Mouse (Mus musculus) olfactory bulb, adult 2 months (tissue): ENCODE measurements around the gene Tmem189. TPM values are rescaled to one million over a fixed set of nuclear protein-coding genes. Genes with fewer than 3 reads are reported as not detected.

Source experiments
- H3K27ac ChIP-seq: fragments of 200-500 bp; 2 replicates; pipeline ENCODE4 v1.5.1; 2012; ENCODE audit warnings: low read depth, low read length; ENCODE audit not compliant: insufficient read depth
- H3K4me1 ChIP-seq: fragments of 200-500 bp; 2 replicates; pipeline ENCODE4 v1.6.1; 2012; ENCODE audit warnings: low read length; ENCODE audit not compliant: control insufficient read depth, insufficient read depth
- H3K4me3 ChIP-seq: fragments of 200-500 bp; 2 replicates; pipeline ENCODE4 v1.5.1; 2012; ENCODE audit warnings: mild to moderate bottlenecking, low read depth, low read length, moderate library complexity; ENCODE audit not compliant: insufficient read depth
- CTCF ChIP-seq: fragments of 200-500 bp; IDR thresholded peaks from 2 replicates; pipeline ENCODE4 v1.5.1; 2012; ENCODE audit warnings: low read depth, mild to moderate bottlenecking, low read length, moderate library complexity; ENCODE audit not compliant: insufficient read depth
- POLR2A ChIP-seq: fragments of 200-500 bp; IDR thresholded peaks from 2 replicates; pipeline ENCODE4 v1.6.1; 2012; ENCODE audit warnings: mild to moderate bottlenecking, low read depth, low read length, moderate library complexity; ENCODE audit not compliant: insufficient read depth
- WGBS: fragments of 180-500 bp; shearing (Covaris S2); methylation state at CpG from one replicate; pipeline ENCODE4 v1.1.7; 2018; 5-methylcytosine and 5-hydroxymethylcytosine counted together
- polyA plus RNA-seq: library from polyadenylated mRNA; stranded (reverse); fragments of >200 nt; gene quantifications from 2 replicates; pipeline ENCODE4 v1.2.4, GENCODE M21; 2012; ENCODE audit warnings: low replicate concordance; ENCODE audit not compliant: missing spikeins, insufficient read depth, insufficient read length

Gene Tmem189
- polyA plus RNA-seq, 1 experiment: 167 TPM

GRCm38 (mm10) chr2:167706183-167706939 lies 16.7 kb upstream of the Tmem189 start:
- Histone ChIP-seq H3K4me1 (peaks cover 13% of the 10 kb centered on the region), H3K4me3 (no peak overlapping the region), H3K27ac (no peak overlapping the region)
- TF ChIP-seq POLR2A (no peak), CTCF (no peak)
- 87% methylated on average over 11 of the region's 11 CpGs for WGBS

- TF ChIP-seq POLR2A: no peak
- no peak for TF ChIP-seq CTCF
- H3K4me1 ChIP-seq: peaks cover 13% of the 10 kb centered on the region
- H3K27ac ChIP-seq: no peak overlapping the region
- WGBS: 93% methylated on average over 4 of the region's 4 CpGs
- H3K4me3 ChIP-seq: no peak overlapping the region
Observed at GRCm38 (mm10) chr2:167704409-167704808, 14.8 kb upstream of the Tmem189 start.

GRCm38 (mm10) chr2:167702126-167702525 lies 12.5 kb upstream of the Tmem189 start:
- Histone ChIP-seq H3K27ac (no peak overlapping the region), H3K4me1 (peaks cover 8% of the 10 kb centered on the region; the same call in 1 of the 2 replicates), H3K4me3 (no peak overlapping the region)
- WGBS: 90% methylated on average over 6 of the region's 6 CpGs
- TF ChIP-seq POLR2A: no peak
- no peak for TF ChIP-seq CTCF

- TF ChIP-seq CTCF: no peak
- TF ChIP-seq POLR2A: no peak
- Histone ChIP-seq H3K4me3 (no peak overlapping the region), H3K4me1 (peaks cover 8% of the 10 kb centered on the region; the same call in 1 of the 2 replicates), H3K27ac (no peak overlapping the region)
- WGBS: 83% methylated on average over 5 of the region's 5 CpGs
Observed at GRCm38 (mm10) chr2:167701472-167701871, 11.8 kb upstream of the Tmem189 start.

- H3K4me3 ChIP-seq: no peak overlapping the region
- H3K4me1 ChIP-seq: peaks cover 8% of the 10 kb centered on the region; the same call in 1 of the 2 replicates
- WGBS: 91% methylated on average over 5 of the region's 5 CpGs
- no peak for TF ChIP-seq CTCF
- no peak for TF ChIP-seq POLR2A
- H3K27ac ChIP-seq: no peak overlapping the region
Observed at GRCm38 (mm10) chr2:167700018-167700417, 10.4 kb upstream of the Tmem189 start.

- Histone ChIP-seq H3K4me3 (no peak overlapping the region), H3K27ac (no peak overlapping the region), H3K4me1 (peaks cover 8% of the 10 kb centered on the region; the same call in 1 of the 2 replicates)
- no peak for TF ChIP-seq POLR2A
- TF ChIP-seq CTCF: no peak
- WGBS: 73% methylated on average over 5 of the region's 5 CpGs
Observed at GRCm38 (mm10) chr2:167697902-167698301, 8.3 kb upstream of the Tmem189 start.

- no peak overlapping the region for H3K4me3 ChIP-seq
- H3K27ac ChIP-seq: no peak overlapping the region
- 87% methylated on average over 7 of the region's 7 CpGs for WGBS
- peaks cover 12% of the 10 kb centered on the region for H3K4me1 ChIP-seq
- no peak for TF ChIP-seq CTCF
- no peak for TF ChIP-seq POLR2A
Observed at GRCm38 (mm10) chr2:167696143-167696542, 6.5 kb upstream of the Tmem189 start.

- Histone ChIP-seq H3K4me3 (no peak overlapping the region), H3K27ac (no peak overlapping the region), H3K4me1 (peaks cover 18% of the 10 kb centered on the region)
- TF ChIP-seq POLR2A (no peak), CTCF (no peak)
- 84% methylated on average over 14 of the region's 14 CpGs for WGBS
Observed at GRCm38 (mm10) chr2:167695491-167695890, 5.9 kb upstream of the Tmem189 start.

GRCm38 (mm10) chr2:167694963-167695362 lies 5.3 kb upstream of the Tmem189 start:
- 99% methylated on average over 7 of the region's 7 CpGs for WGBS
- Histone ChIP-seq H3K27ac (no peak overlapping the region), H3K4me1 (peaks cover 20% of the 10 kb centered on the region), H3K4me3 (no peak overlapping the region)
- no peak for TF ChIP-seq POLR2A
- no peak for TF ChIP-seq CTCF

GRCm38 (mm10) chr2:167694244-167694643 lies 4.6 kb upstream of the Tmem189 start:
- Histone ChIP-seq H3K4me1 (peaks cover 25% of the 10 kb centered on the region), H3K27ac (no peak overlapping the region), H3K4me3 (no peak overlapping the region)
- TF ChIP-seq POLR2A (no peak), CTCF (no peak)
- WGBS: 39% methylated on average over 1 of the region's 1 CpGs
